Mouse (Mus musculus) MN1 (cell line): Measurements from ENCODE around the gene Sult5a1.

Experiments used
- DNase-seq: peaks from one replicate; pipeline ENCODE4 v3.0.0-alpha.2; 2016; ENCODE audit warnings: low spot score

Sult5a1 gene

DNA sequence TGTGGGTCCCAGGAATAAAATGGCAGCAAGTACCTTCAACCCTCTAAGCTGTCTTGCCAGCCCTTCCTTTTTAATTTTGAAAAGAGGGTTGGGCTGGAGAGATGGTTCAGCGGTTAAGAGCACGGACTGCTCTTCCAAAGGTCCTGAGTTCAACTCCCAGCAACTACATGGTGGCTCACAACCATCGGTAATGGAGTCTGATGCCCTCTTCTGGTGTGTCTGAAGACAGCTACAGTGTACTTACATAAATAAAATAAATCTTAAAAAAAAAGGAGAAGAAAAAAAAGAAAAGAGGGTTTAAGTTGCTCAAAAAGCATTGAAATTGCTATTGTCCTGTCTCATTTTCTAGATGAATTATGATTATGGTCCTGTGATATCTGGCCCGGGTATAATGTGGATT, 56.9 kb downstream of the Sult5a1 start:
- DNase-seq, result no peak

DNA sequence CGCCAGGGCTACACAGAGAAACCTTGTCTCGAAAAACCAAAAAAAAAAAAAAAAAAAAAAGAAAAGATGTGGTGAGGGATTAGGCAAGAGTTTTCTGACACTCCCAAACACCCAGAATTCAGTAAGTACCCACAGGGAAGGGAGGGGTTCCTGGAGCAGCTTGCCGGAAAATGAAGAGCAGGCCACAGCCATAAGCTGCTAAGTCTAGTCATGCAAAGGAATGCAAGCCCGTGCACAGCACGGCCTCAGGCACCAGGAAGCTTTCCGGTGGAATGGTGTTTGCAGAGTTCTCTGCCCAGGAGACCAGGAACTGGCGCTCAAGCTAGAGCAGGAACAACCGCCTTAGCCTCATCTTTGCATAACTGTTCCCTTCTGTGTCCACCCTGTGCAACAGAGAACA, 57.8 kb downstream of the Sult5a1 start:
- DNase-seq, result no peak

DNA sequence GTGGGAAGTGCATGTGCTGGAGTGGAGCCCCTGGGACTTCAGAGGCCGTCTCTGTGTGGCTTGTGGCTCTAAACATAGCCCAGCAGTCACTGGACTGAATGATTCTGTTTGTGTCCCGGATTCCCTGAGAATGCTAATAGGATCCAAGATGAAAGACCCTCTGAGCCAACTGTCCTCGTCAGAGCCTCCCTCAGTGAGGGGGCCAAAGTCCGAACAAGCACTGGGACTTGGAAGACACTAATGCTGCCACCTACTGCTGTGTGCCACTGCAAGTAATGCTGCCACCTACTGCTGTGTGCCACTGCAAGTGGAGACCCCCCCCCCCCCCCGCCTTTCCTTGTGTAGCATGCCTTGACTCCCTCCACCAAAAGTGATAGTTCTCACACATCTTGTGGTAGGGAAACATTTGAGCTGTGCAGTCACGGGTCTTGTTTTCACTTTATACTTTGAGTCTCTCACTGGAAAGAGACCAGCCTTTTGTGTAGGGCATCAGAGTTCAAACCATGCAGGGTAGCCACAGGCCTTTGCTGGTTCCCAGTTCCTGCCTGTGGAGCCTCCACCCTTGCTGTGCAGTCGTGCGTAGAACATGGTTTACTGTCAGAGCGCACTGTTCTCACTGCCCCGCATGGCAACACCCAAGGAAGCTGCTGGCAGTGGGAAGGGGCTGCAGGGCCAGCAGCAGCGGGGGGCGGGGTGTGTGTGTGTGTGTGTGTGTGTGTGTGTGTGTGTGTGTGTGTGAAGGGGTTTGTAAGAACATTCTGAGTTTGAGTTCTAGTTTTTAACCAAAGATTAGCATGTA, 60.1 kb downstream of the Sult5a1 start:
- DNase-seq, result no peak

DNA sequence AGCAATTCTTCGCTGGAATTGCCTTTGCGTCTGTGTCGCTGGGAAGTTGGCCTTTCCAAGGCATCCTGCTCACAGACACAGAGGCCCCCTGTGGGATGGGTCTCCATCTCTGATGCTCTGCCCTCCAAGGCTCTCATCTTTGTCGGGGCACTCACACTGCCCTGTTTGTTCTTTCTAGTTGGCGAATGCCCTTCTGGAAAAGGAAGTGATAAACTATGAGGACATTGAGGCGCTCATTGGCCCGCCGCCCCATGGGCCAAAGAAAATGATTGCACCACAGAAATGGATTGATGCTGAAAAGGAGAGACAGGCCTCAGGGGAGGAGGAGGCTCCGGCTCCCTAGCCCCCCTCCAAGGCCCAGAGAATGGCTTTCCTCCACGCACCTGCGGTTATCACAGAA, 60.9 kb downstream of the Sult5a1 start:
- DNase-seq, result no peak
